Mouse (Mus musculus): ENCODE data around the gene Clip3. TPM values are rescaled to one million over a fixed set of nuclear protein-coding genes. Genes with fewer than 3 reads are reported as not detected.

The Clip3 gene
- 121 and 131 TPM in 2 replicates for polyA plus RNA-seq (2014; fragmentation: Nextera tagmentation; extraction: Ambion mirVana)

GRCm38 (mm10) chr7:30291215-30292131, at the start of gene Clip3:
Gene Clip3 (plus strand): TSS chr7:30291728.
- H3K4me2 ChIP-seq (ENCODE audit: low read length), result peak within 1 kb of the TSS; percentile 78
- peak within 1 kb of the TSS; percentile 50 for H3K27ac ChIP-seq (replicated peaks; ENCODE audit: low read depth, low read length)
- H3K9ac ChIP-seq (replicated peaks; ENCODE audit: low read length), result peak within 1 kb of the TSS; percentile 91
- ATAC-seq (ENCODE audit: low FRiP score, low TSS enrichment) (peak; percentile 83), DNase-seq (peak; percentile 94)
- WGBS, result 6% methylated on average over 35 of the region's 35 CpGs
- peaks cover 29% of the 10 kb centered on the region for H3K36me3 ChIP-seq (ENCODE audit: control insufficient read depth, insufficient read depth, low read length)
- H3K27me3 ChIP-seq (ENCODE audit: control insufficient read depth, insufficient read depth, low read length), result no peaks in the 10 kb centered on the region
- peaks cover 19% of the 10 kb centered on the region for H3K4me1 ChIP-seq (ENCODE audit: control insufficient read depth, insufficient read depth, low read length)
- H3K9me3 ChIP-seq (ENCODE audit: control insufficient read depth, low read length), result no peaks in the 10 kb centered on the region
- H3K4me3 ChIP-seq (replicated peaks; ENCODE audit: low read depth, low read length), result peak within 1 kb of the TSS; percentile 78

DNA sequence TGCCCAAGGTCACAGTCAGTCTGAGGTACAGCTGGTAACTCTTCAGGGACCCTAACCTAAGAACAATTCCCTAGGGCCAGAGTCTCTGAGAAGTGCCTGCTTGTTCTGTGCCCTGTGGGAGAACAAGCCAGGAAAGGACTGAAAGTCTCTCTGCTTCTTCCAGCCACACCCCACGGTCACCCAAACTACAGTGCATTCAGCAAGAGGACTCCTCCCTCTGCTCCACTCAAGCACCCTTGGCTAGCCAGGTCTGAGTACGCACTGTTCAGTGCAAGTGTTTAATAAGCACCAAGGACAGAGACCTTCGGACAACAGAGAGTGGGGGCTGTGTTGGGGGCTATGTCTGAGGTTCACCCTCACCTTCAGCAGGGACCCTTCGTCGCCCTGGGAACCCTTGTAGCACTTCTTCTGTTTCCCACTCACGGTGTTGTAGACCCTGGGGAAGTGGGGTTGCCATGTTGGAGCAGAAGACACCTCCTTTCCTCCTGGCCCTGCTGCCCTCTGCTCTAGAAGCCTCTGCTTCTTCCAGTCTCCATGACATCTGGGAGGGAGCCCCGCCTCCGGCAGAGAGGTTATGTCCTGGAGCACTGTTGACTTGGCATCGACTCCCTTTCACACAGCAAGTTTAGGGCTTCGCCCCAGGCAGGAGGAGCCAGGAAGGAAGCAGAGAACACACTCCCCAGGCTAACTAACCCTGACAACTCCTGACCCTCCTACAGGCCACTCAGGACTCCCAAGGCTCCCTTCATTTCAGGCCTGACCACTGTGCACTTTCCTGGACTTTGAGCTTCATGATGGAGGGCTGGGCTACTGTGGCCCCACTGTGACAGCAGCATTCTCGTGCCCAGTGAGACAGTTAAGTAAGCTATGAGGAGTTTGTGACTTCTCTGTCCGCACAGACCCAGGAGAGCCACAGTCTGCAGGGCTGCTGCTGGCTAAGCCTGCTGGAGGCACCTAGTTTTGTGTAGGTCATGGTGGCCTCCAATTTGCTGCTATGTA, 39.3 kb upstream of the Clip3 start:
- H3K9me3 ChIP-seq (ENCODE audit: control insufficient read depth, low read length), result no peaks in the 10 kb centered on the region
- no peaks in the 10 kb centered on the region for H3K4me1 ChIP-seq (ENCODE audit: control insufficient read depth, insufficient read depth, low read length)
- H3K9ac ChIP-seq (replicated peaks; ENCODE audit: low read length), result no peak overlapping the region
- H3K27ac ChIP-seq (replicated peaks; ENCODE audit: low read depth, low read length), result no peak overlapping the region
- no peak overlapping the region for H3K4me2 ChIP-seq (ENCODE audit: low read length)
- DNase-seq, result no peak
- WGBS, result 89% methylated on average over 12 of the region's 12 CpGs
- H3K36me3 ChIP-seq (ENCODE audit: control insufficient read depth, insufficient read depth, low read length), result 0 out of 2 replicates have a peak, but pooled peaks cover 2% of the 10 kb centered on the region
- ATAC-seq (ENCODE audit: low FRiP score, low TSS enrichment), result no peak
- H3K27me3 ChIP-seq (ENCODE audit: control insufficient read depth, insufficient read depth, low read length), result no peaks in the 10 kb centered on the region
- no peak overlapping the region for H3K4me3 ChIP-seq (replicated peaks; ENCODE audit: low read depth, low read length)

- ATAC-seq (ENCODE audit: low FRiP score, low TSS enrichment) (no peak), DNase-seq (no peak)
- Histone ChIP-seq H3K9me3 (ENCODE audit: control insufficient read depth, low read length) (no peaks in the 10 kb centered on the region), H3K27me3 (ENCODE audit: control insufficient read depth, insufficient read depth, low read length) (no peaks in the 10 kb centered on the region), H3K9ac (replicated peaks; ENCODE audit: low read length) (no peak overlapping the region), H3K4me3 (replicated peaks; ENCODE audit: low read depth, low read length) (no peak overlapping the region), H3K27ac (replicated peaks; ENCODE audit: low read depth, low read length) (no peak overlapping the region), H3K4me1 (ENCODE audit: control insufficient read depth, insufficient read depth, low read length) (no peaks in the 10 kb centered on the region), H3K4me2 (ENCODE audit: low read length) (no peak overlapping the region), H3K36me3 (ENCODE audit: control insufficient read depth, insufficient read depth, low read length) (0 out of 2 replicates have a peak, but pooled peaks cover 6% of the 10 kb centered on the region)
- 87% methylated on average over 2 of the region's 2 CpGs for WGBS
Observed at GRCm38 (mm10) chr7:30265041-30265440, 26.5 kb upstream of the Clip3 start.

DNA sequence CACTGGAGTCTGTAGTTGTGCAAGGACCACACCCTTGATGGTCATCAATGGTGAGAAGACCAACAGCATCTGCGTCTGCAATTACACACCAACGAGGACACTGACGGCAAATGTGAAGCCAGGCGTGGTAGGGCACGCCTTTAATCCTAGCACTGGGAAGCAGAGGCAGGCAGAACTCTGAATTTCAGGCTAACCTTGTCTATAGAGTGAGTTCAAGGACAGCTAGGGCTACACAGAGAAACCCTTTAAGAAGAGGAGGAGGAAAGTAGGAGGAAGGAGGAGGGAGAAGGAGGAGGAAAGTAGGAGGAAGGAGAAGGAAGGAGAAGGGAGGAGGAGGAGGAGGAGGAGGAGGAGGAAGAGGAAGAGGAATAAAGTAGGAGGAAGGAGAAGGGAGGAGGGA, 26.0 kb upstream of the Clip3 start:
- Histone ChIP-seq H3K36me3 (ENCODE audit: control insufficient read depth, insufficient read depth, low read length) (0 out of 2 replicates have a peak, but pooled peaks cover 6% of the 10 kb centered on the region), H3K27me3 (ENCODE audit: control insufficient read depth, insufficient read depth, low read length) (no peaks in the 10 kb centered on the region), H3K4me2 (ENCODE audit: low read length) (no peak overlapping the region), H3K4me1 (ENCODE audit: control insufficient read depth, insufficient read depth, low read length) (no peaks in the 10 kb centered on the region), H3K4me3 (replicated peaks; ENCODE audit: low read depth, low read length) (no peak overlapping the region), H3K9ac (replicated peaks; ENCODE audit: low read length) (no peak overlapping the region), H3K9me3 (ENCODE audit: control insufficient read depth, low read length) (no peaks in the 10 kb centered on the region), H3K27ac (replicated peaks; ENCODE audit: low read depth, low read length) (no peak overlapping the region)
- no peak for ATAC-seq (ENCODE audit: low FRiP score, low TSS enrichment)
- WGBS, result 92% methylated on average over 5 of the region's 5 CpGs
- no peak for DNase-seq

DNA sequence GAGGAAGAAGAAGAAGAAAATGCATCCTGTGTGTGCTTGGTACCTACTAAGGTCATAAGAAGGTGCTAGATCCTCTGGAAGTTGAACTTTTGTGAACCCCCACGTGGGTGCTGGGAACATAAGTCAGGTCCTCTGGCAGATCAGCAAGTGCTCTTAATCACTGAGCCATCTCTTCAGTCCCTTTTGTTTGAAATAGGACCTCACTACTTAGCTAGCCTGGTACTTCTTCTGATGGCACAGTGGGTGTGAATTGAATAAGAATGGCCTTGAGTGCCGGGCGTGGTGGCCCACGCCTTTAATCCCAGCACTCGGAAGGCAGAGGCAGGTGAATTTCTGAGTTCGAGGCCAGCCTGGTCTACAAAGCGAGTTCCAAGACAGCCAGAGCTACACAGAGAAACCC, 25.6 kb upstream of the Clip3 start:
- no peaks in the 10 kb centered on the region for H3K4me1 ChIP-seq (ENCODE audit: control insufficient read depth, insufficient read depth, low read length)
- H3K4me2 ChIP-seq (ENCODE audit: low read length), result no peak overlapping the region
- ATAC-seq (ENCODE audit: low FRiP score, low TSS enrichment) (no peak), DNase-seq (no peak)
- H3K4me3 ChIP-seq (replicated peaks; ENCODE audit: low read depth, low read length), result no peak overlapping the region
- 87% methylated on average over 7 of the region's 7 CpGs for WGBS
- H3K9me3 ChIP-seq (ENCODE audit: control insufficient read depth, low read length), result no peaks in the 10 kb centered on the region
- no peak overlapping the region for H3K9ac ChIP-seq (replicated peaks; ENCODE audit: low read length)
- H3K27me3 ChIP-seq (ENCODE audit: control insufficient read depth, insufficient read depth, low read length), result no peaks in the 10 kb centered on the region
- 0 out of 2 replicates have a peak, but pooled peaks cover 6% of the 10 kb centered on the region for H3K36me3 ChIP-seq (ENCODE audit: control insufficient read depth, insufficient read depth, low read length)
- no peak overlapping the region for H3K27ac ChIP-seq (replicated peaks; ENCODE audit: low read depth, low read length)

DNA sequence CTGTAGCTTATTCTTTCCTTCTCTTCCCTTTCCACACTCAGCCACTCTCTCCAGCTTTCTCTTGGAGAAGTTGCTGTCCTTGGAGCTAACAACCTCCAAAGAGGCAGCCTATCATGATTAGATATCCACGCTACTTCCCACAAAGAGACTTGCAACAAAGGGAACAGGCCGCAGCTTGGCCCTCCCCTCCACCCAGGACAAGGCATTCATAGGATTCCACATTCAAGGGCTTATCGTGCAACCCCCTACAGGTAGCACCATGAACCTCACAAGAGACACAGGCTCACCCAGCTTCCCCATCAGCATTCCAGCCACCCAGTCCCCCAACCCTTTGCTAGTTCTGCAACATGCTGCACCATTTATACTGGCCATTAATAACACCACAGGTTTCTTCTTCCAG, 24.7 kb upstream of the Clip3 start:
- H3K4me2 ChIP-seq (ENCODE audit: low read length), result no peak overlapping the region
- DNase-seq (no peak), ATAC-seq (ENCODE audit: low FRiP score, low TSS enrichment) (no peak)
- H3K36me3 ChIP-seq (ENCODE audit: control insufficient read depth, insufficient read depth, low read length), result 0 out of 2 replicates have a peak, but pooled peaks cover 6% of the 10 kb centered on the region
- H3K4me1 ChIP-seq (ENCODE audit: control insufficient read depth, insufficient read depth, low read length), result no peaks in the 10 kb centered on the region
- H3K9ac ChIP-seq (replicated peaks; ENCODE audit: low read length), result no peak overlapping the region
- no peaks in the 10 kb centered on the region for H3K9me3 ChIP-seq (ENCODE audit: control insufficient read depth, low read length)
- no peaks in the 10 kb centered on the region for H3K27me3 ChIP-seq (ENCODE audit: control insufficient read depth, insufficient read depth, low read length)
- no peak overlapping the region for H3K4me3 ChIP-seq (replicated peaks; ENCODE audit: low read depth, low read length)
- no peak overlapping the region for H3K27ac ChIP-seq (replicated peaks; ENCODE audit: low read depth, low read length)
- 83% methylated on average over 3 of the region's 3 CpGs for WGBS

DNA sequence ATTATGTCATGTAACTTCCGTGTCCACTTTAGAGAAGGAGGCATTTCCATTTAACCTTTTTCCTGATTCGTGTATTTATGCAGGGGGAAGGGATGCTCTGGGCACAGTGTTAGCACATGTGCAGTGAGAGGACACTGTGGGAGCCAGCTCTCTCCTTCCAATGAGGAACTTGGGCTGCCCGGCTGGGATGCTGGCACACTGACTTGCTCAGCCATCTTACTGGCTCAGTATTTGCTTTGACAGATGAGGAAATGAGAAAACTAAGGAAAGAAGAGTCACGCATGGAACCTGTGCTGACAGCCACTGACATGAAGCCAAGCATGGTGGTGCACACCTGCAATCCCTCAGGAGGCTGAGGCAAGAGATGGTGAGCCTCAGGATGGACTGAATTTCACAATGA, 21.9 kb upstream of the Clip3 start:
- no peak overlapping the region for H3K27ac ChIP-seq (replicated peaks; ENCODE audit: low read depth, low read length)
- ATAC-seq (ENCODE audit: low FRiP score, low TSS enrichment) (no peak), DNase-seq (no peak)
- no peak overlapping the region for H3K4me2 ChIP-seq (ENCODE audit: low read length)
- H3K27me3 ChIP-seq (ENCODE audit: control insufficient read depth, insufficient read depth, low read length), result no peaks in the 10 kb centered on the region
- 0 out of 2 replicates have a peak overlapping the region, but pooled peaks have one; percentile 6 for H3K9ac ChIP-seq (replicated peaks; ENCODE audit: low read length)
- no peaks in the 10 kb centered on the region for H3K9me3 ChIP-seq (ENCODE audit: control insufficient read depth, low read length)
- H3K4me1 ChIP-seq (ENCODE audit: control insufficient read depth, insufficient read depth, low read length), result no peaks in the 10 kb centered on the region
- H3K36me3 ChIP-seq (ENCODE audit: control insufficient read depth, insufficient read depth, low read length), result 0 out of 2 replicates have a peak, but pooled peaks cover 6% of the 10 kb centered on the region
- no peak overlapping the region for H3K4me3 ChIP-seq (replicated peaks; ENCODE audit: low read depth, low read length)
- 89% methylated on average over 4 of the region's 4 CpGs for WGBS

DNA sequence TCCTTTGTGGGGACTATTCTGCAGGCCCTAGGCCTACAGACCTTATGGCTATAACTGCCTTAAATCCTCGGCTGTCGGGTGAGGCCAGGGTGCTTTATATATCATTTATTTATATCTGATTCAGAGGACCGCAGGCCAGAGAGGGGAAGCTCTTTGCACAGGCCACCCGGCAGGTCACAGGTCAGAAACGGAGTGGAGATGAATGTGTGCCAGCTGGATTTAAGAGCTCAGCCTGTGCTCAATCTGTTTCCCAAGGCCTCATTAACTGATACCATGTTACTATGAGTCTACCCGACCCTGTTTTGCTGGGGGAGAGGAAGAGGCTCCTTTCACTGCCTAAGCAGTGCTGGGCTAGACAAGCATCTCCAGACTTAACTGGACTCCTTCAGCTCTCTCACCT, 17.1 kb upstream of the Clip3 start:
- no peak for ATAC-seq (ENCODE audit: low FRiP score, low TSS enrichment)
- no peak overlapping the region for H3K27ac ChIP-seq (replicated peaks; ENCODE audit: low read depth, low read length)
- 87% methylated on average over 6 of the region's 6 CpGs for WGBS
- no peaks in the 10 kb centered on the region for H3K9me3 ChIP-seq (ENCODE audit: control insufficient read depth, low read length)
- no peak overlapping the region for H3K4me2 ChIP-seq (ENCODE audit: low read length)
- no peak overlapping the region for H3K9ac ChIP-seq (replicated peaks; ENCODE audit: low read length)
- H3K4me1 ChIP-seq (ENCODE audit: control insufficient read depth, insufficient read depth, low read length), result no peaks in the 10 kb centered on the region; the same call in 1 of the 2 replicates
- DNase-seq, result no peak
- H3K27me3 ChIP-seq (ENCODE audit: control insufficient read depth, insufficient read depth, low read length), result no peaks in the 10 kb centered on the region
- no peak overlapping the region for H3K4me3 ChIP-seq (replicated peaks; ENCODE audit: low read depth, low read length)
- no peaks in the 10 kb centered on the region for H3K36me3 ChIP-seq (ENCODE audit: control insufficient read depth, insufficient read depth, low read length)

All from midbrain, embryonic 14.5 days (tissue).